Mouse (Mus musculus) forebrain, embryonic 16.5 days (tissue): ENCODE measurements around the gene Osbp2. TPM values are rescaled to one million over a fixed set of nuclear protein-coding genes. Genes with fewer than 3 reads are reported as not detected.

Experiments
- ATAC-seq: fragments of 200-750 bp; cut with Nextera tagmentation; 2 replicates; pipeline ENCODE4 v1.8.0; 2017; ENCODE audit warnings: mild to moderate bottlenecking, moderate library complexity
- H3K27ac ChIP-seq: fragments of 300-500 bp; sonication (generic); 2 replicates; pipeline ENCODE4 v1.5.1; 2014; ENCODE audit warnings: low read length, control low read depth
- H3K27me3 ChIP-seq: fragments of 300-500 bp; sonication (generic); replicated peaks from 2 replicates; pipeline ENCODE4 v1.6.1; 2014; ENCODE audit warnings: low read length; ENCODE audit not compliant: control insufficient read depth, insufficient read depth
- H3K36me3 ChIP-seq: fragments of 300-500 bp; sonication (generic); 2 replicates; pipeline ENCODE4 v1.6.1; 2014; ENCODE audit not compliant: control insufficient read depth, insufficient read depth
- H3K4me1 ChIP-seq: fragments of 300-500 bp; sonication (generic); replicated peaks from 2 replicates; pipeline ENCODE4 v1.6.1; 2014; ENCODE audit warnings: low read length; ENCODE audit not compliant: control insufficient read depth, insufficient read depth
- H3K4me2 ChIP-seq: fragments of 300-500 bp; sonication (generic); 2 replicates; pipeline ENCODE4 v1.6.1; 2014; ENCODE audit warnings: mild to moderate bottlenecking, low read length, control low read depth
- H3K4me3 ChIP-seq: fragments of 300-500 bp; sonication (generic); replicated peaks from 2 replicates; pipeline ENCODE4 v1.5.1; 2014; ENCODE audit warnings: mild to moderate bottlenecking, low read length, control low read depth
- H3K9ac ChIP-seq: fragments of 300-500 bp; sonication (generic); replicated peaks from 2 replicates; pipeline ENCODE4 v1.6.1; 2014; ENCODE audit warnings: low read depth, low read length, control low read depth
- H3K9me3 ChIP-seq: fragments of 300-500 bp; sonication (generic); 2 replicates; pipeline ENCODE4 v1.6.1; 2016; ENCODE audit warnings: low read length; ENCODE audit not compliant: control insufficient read depth
- WGBS: fragments of 180-500 bp; shearing (Covaris S2); extraction: QIAGEN DNeasy Blood & Tissue Kit; methylation state at CpG from one replicate; pipeline ENCODE4 v1.1.7; 2014; 5-methylcytosine and 5-hydroxymethylcytosine counted together
- polyA plus RNA-seq: library from polyadenylated mRNA; unstranded; fragments of >200 nt; fragmentation: Nextera tagmentation; extraction: Ambion mirVana; gene quantifications from 2 replicates; pipeline ENCODE4 v1.2.1, GENCODE M21; 2015

Osbp2 gene
- polyA plus RNA-seq, 1 experiment from 2014 or later: 19.5 TPM

DNA sequence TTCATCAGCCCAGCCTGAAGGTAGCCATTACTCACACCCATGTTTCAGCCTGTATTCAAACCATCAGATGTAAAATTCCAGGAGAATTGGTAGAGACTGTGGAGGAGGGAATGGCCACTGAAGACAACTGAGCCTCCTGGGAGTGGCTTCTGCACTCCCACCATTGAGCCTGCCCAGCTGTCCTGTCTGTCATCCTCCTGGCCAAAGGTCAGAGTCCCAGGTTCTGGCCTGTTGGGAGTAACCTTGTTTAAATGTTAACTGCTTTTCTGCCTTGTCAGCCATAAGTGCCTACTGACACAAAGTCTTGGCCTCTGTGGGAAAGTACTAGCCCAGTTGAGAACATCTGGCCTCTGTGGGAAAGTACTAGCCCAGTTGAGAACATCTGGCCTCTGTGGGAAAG is 50.4 kb downstream of the Osbp2 start:
- H3K4me3 ChIP-seq: no peak overlapping the region
- H3K27ac ChIP-seq: no peak overlapping the region
- no peak overlapping the region for H3K4me2 ChIP-seq
- no peaks in the 10 kb centered on the region for H3K4me1 ChIP-seq
- H3K9ac ChIP-seq: no peak overlapping the region
- no peaks in the 10 kb centered on the region for H3K27me3 ChIP-seq
- no peak for ATAC-seq
- no peaks in the 10 kb centered on the region for H3K9me3 ChIP-seq
- no peaks in the 10 kb centered on the region for H3K36me3 ChIP-seq

DNA sequence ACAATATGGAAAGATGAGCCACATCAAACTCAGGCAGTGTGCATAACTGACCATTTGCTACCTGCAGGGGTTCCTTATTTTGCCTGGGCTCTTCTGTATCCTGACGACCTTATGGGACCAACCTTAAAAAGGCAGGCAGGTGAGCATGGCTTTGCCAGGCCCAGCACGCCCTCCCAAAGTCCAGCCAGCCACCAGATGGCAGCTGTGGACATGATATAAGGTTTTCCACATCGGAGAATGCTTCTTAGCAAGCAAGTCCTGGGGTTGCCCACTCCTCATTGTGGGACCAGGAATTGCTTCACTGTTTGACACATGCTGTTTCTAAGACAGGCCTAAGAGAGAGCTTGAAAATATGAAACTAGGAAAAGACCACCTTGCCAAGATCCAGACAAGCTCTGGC is 55.5 kb downstream of the Osbp2 start:
- no peaks in the 10 kb centered on the region for H3K4me1 ChIP-seq
- WGBS: 22% methylated on average over 3 of the region's 3 CpGs
- no peak overlapping the region for H3K9ac ChIP-seq
- H3K36me3 ChIP-seq: no peaks in the 10 kb centered on the region
- no peak for ATAC-seq
- no peak overlapping the region for H3K4me2 ChIP-seq
- no peak overlapping the region for H3K4me3 ChIP-seq
- H3K27ac ChIP-seq: no peak overlapping the region
- no peaks in the 10 kb centered on the region for H3K27me3 ChIP-seq
- H3K9me3 ChIP-seq: no peaks in the 10 kb centered on the region

GRCm38 (mm10) chr11:3805362-3805761 is 58.3 kb downstream of the Osbp2 start:
- Histone ChIP-seq H3K4me1 (no peaks in the 10 kb centered on the region), H3K9me3 (no peaks in the 10 kb centered on the region), H3K9ac (no peak overlapping the region), H3K27ac (no peak overlapping the region), H3K4me2 (no peak overlapping the region), H3K4me3 (no peak overlapping the region), H3K27me3 (no peaks in the 10 kb centered on the region), H3K36me3 (no peaks in the 10 kb centered on the region)
- 29% methylated on average over 3 of the region's 3 CpGs for WGBS
- no peak for ATAC-seq

DNA sequence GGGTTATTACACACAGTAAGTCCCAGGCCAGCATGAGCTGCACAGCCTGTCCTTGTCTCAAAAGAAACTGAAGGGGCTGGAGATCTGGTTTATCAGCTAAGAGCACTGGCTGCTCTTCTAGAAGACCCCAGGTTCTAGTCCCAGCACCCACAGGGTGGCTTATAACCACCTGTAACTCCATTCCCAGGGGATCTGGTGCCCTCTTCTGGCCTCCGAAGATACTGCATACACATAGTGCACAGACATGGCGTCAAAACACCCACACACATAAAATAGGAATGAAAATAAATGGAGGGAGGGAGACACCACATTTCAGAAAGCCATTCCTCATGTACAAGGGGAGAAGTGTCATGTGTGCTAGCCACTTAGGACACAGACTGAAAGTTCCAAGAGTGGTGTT is 59.1 kb downstream of the Osbp2 start:
- no peak overlapping the region for H3K4me2 ChIP-seq
- H3K27me3 ChIP-seq: no peaks in the 10 kb centered on the region
- no peak overlapping the region for H3K4me3 ChIP-seq
- WGBS: 97% methylated on average over 2 of the region's 2 CpGs
- no peak for ATAC-seq
- no peaks in the 10 kb centered on the region for H3K4me1 ChIP-seq
- H3K9me3 ChIP-seq: no peaks in the 10 kb centered on the region
- no peak overlapping the region for H3K27ac ChIP-seq
- no peaks in the 10 kb centered on the region for H3K36me3 ChIP-seq
- H3K9ac ChIP-seq: no peak overlapping the region

DNA sequence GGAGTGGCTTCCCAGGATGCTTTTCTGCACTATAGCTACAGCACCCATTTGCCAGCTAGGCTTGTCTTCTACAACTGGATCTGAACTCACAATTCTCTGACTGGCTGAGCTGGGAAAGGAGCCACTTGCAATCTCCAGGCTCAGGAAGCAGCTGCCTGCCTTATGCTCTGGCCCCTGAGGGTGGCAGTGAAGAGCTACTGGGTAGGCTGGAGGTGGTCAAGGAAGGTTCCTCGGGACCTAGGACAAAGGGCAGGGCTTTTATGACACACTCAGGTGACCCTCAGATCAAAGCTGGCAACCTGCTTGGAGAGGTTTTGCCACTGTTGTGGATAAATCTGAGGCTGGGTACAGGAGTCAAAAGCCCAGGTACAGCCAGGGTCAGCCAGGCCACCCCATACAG is 61.6 kb downstream of the Osbp2 start:
- Histone ChIP-seq H3K36me3 (no peaks in the 10 kb centered on the region), H3K4me3 (no peak overlapping the region), H3K4me1 (no peaks in the 10 kb centered on the region), H3K27me3 (no peaks in the 10 kb centered on the region), H3K27ac (no peak overlapping the region), H3K9me3 (no peaks in the 10 kb centered on the region), H3K9ac (no peak overlapping the region), H3K4me2 (no peak overlapping the region)
- 52% methylated on average over 1 of the region's 1 CpGs for WGBS
- ATAC-seq: no peak

- no peak for ATAC-seq
- Histone ChIP-seq H3K27me3 (no peaks in the 10 kb centered on the region), H3K9ac (no peak overlapping the region), H3K27ac (no peak overlapping the region), H3K4me1 (no peaks in the 10 kb centered on the region), H3K4me3 (no peak overlapping the region), H3K4me2 (no peak overlapping the region), H3K36me3 (no peaks in the 10 kb centered on the region), H3K9me3 (no peaks in the 10 kb centered on the region)
- WGBS: 88% methylated on average over 6 of the region's 6 CpGs
Measured at GRCm38 (mm10) chr11:3797631-3798215, 66.0 kb downstream of the Osbp2 start.

GRCm38 (mm10) chr11:3790736-3791135 is 73.0 kb downstream of the Osbp2 start:
- no peaks in the 10 kb centered on the region for H3K9me3 ChIP-seq
- no peak for ATAC-seq
- H3K4me2 ChIP-seq: no peak overlapping the region
- no peaks in the 10 kb centered on the region for H3K27me3 ChIP-seq
- no peak overlapping the region for H3K9ac ChIP-seq
- no peak overlapping the region for H3K27ac ChIP-seq
- no peak overlapping the region for H3K4me3 ChIP-seq
- no peaks in the 10 kb centered on the region for H3K4me1 ChIP-seq
- H3K36me3 ChIP-seq: no peaks in the 10 kb centered on the region

GRCm38 (mm10) chr11:3789919-3790318 is 73.8 kb downstream of the Osbp2 start:
- WGBS: 85% methylated on average over 3 of the region's 3 CpGs
- ATAC-seq: no peak
- H3K27me3 ChIP-seq: no peaks in the 10 kb centered on the region

GRCm38 (mm10) chr11:3786564-3786963 is 77.1 kb downstream of the Osbp2 start:
- no peaks in the 10 kb centered on the region for H3K27me3 ChIP-seq
- WGBS: 13% methylated on average over 6 of the region's 6 CpGs
- no peak overlapping the region for H3K27ac ChIP-seq
- peak; percentile 66; the same call in 1 of the 2 replicates for ATAC-seq
- no peaks in the 10 kb centered on the region for H3K4me1 ChIP-seq
- no peak overlapping the region for H3K4me3 ChIP-seq
- no peak overlapping the region for H3K9ac ChIP-seq
- H3K9me3 ChIP-seq: no peaks in the 10 kb centered on the region
- H3K4me2 ChIP-seq: no peak overlapping the region
- no peaks in the 10 kb centered on the region for H3K36me3 ChIP-seq

More at GRCm38 (mm10) chr11:3789919-3790318, 73.8 kb downstream of the Osbp2 start:
- no peaks in the 10 kb centered on the region for H3K4me1 ChIP-seq
- H3K9ac ChIP-seq: no peak overlapping the region
- no peaks in the 10 kb centered on the region for H3K9me3 ChIP-seq
- H3K27ac ChIP-seq: no peak overlapping the region
- no peaks in the 10 kb centered on the region for H3K36me3 ChIP-seq
- H3K4me2 ChIP-seq: no peak overlapping the region
- H3K4me3 ChIP-seq: no peak overlapping the region

- Histone ChIP-seq H3K4me1 (peaks cover 12% of the 10 kb centered on the region), H3K4me2 (peak overlapping the region; percentile 78), H3K9me3 (no peaks in the 10 kb centered on the region), H3K9ac (no peak overlapping the region), H3K27me3 (peaks cover 16% of the 10 kb centered on the region), H3K4me3 (peak overlapping the region; percentile 55), H3K27ac (no peak overlapping the region), H3K36me3 (no peaks in the 10 kb centered on the region)
- ATAC-seq: no peak
- 44% methylated on average over 4 of the region's 4 CpGs for WGBS
Measured at GRCm38 (mm10) chr11:3775263-3775644, 88.4 kb downstream of the Osbp2 start.
